Mouse (Mus musculus) T-helper 2 cell (primary cell): ENCODE measurements at regions not wholly inside any gene's neighbourhood (a gene's known extent, or its start where the extent isn't known, plus 50 kb on each side); places are given as distances from the start of the nearest gene placed in this dataset.

Experiments used
- in situ Hi-C: fragments of 300-600 bp; cut with MboI, MseI; formaldehyde crosslinking; loops from one replicate; pipeline ENCODE4 v1.15.1; 2025; ENCODE audit warnings: high pct_unique_total_duplicates

GRCm38 (mm10) chr15:25305801-25306200 lies 107.8 kb downstream of the Basp1 start:
- in situ Hi-C loops: loop anchor here (5.0 kb wide), 1 partner anchor 102 kb away; no protein-coding TSS in a partner anchor

GRCm38 (mm10) chr15:25303379-25303778 lies 110.2 kb downstream of the Basp1 start:
- in situ Hi-C loops: no loop called here

GRCm38 (mm10) chr15:25302671-25303294 lies 110.8 kb downstream of the Basp1 start:
- in situ Hi-C loops: no loop called here

- in situ Hi-C loops: no loop called here
Observed at GRCm38 (mm10) chr15:25301810-25302209, 111.8 kb downstream of the Basp1 start.

- in situ Hi-C loops: no loop called here
Observed at GRCm38 (mm10) chr15:25297278-25297677, 116.3 kb downstream of the Basp1 start.

GRCm38 (mm10) chr15:25296714-25297113 lies 116.8 kb downstream of the Basp1 start:
- in situ Hi-C loops: no loop called here

- in situ Hi-C loops: no loop called here
Observed at GRCm38 (mm10) chr15:25295753-25296152, 117.8 kb downstream of the Basp1 start.

GRCm38 (mm10) chr15:25291231-25291691 lies 122.3 kb downstream of the Basp1 start:
- in situ Hi-C loops: no loop called here

- in situ Hi-C loops: no loop called here
Observed at GRCm38 (mm10) chr15:25287850-25288249, 125.7 kb downstream of the Basp1 start.

GRCm38 (mm10) chr15:25284354-25285199 lies 129.0 kb downstream of the Basp1 start:
- in situ Hi-C loops: no loop called here

- in situ Hi-C loops: no loop called here
Observed at GRCm38 (mm10) chr15:25283713-25284112, 129.9 kb downstream of the Basp1 start.

- in situ Hi-C loops: no loop called here
Observed at GRCm38 (mm10) chr15:25282346-25282745, 131.2 kb downstream of the Basp1 start.

- in situ Hi-C loops: no loop called here
Observed at GRCm38 (mm10) chr15:25281942-25282341, 131.6 kb downstream of the Basp1 start.

- in situ Hi-C loops: no loop called here
Observed at GRCm38 (mm10) chr15:25278317-25279156, 135.0 kb downstream of the Basp1 start.

- in situ Hi-C loops: no loop called here
Observed at GRCm38 (mm10) chr15:25276227-25276626, 137.3 kb downstream of the Basp1 start.

- in situ Hi-C loops: no loop called here
Observed at GRCm38 (mm10) chr15:25271886-25272285, 141.7 kb downstream of the Basp1 start.

- in situ Hi-C loops: no loop called here
Observed at GRCm38 (mm10) chr15:25270349-25270748, 143.2 kb downstream of the Basp1 start.

- in situ Hi-C loops: no loop called here
Observed at GRCm38 (mm10) chr15:25269345-25269996, 144.1 kb downstream of the Basp1 start.

- in situ Hi-C loops: no loop called here
Observed at GRCm38 (mm10) chr15:25268436-25268835, 145.1 kb downstream of the Basp1 start.

GRCm38 (mm10) chr15:25267509-25267908 lies 146.1 kb downstream of the Basp1 start:
- in situ Hi-C loops: no loop called here
